Mouse (Mus musculus): ENCODE data around the gene Serp2. TPM values are rescaled to one million over a fixed set of nuclear protein-coding genes. Genes with fewer than 3 reads are reported as not detected.

Serp2 gene
- polyA plus RNA-seq, 1 experiment from 2014 or later, result 24.4 TPM

- Histone ChIP-seq H3K27ac (ENCODE audit: low read depth, low read length) (no peak overlapping the region), H3K4me2 (no peak overlapping the region), H3K36me3 (ENCODE audit: control insufficient read depth, insufficient read depth, low read length) (no peaks in the 10 kb centered on the region), H3K4me3 (ENCODE audit: low read depth, low read length) (no peak overlapping the region), H3K9ac (ENCODE audit: low read depth, low read length) (no peak overlapping the region), H3K4me1 (ENCODE audit: control insufficient read depth, insufficient read depth, low read length) (no peaks in the 10 kb centered on the region), H3K9me3 (replicated peaks; ENCODE audit: control insufficient read depth, low read length) (no peaks in the 10 kb centered on the region), H3K27me3 (ENCODE audit: control insufficient read depth, insufficient read depth, low read length) (no peaks in the 10 kb centered on the region)
- ATAC-seq (replicated peaks; ENCODE audit: insufficient number of reproducible peaks, low FRiP score, low TSS enrichment), result no peak
- 57% methylated on average over 7 of the region's 7 CpGs for WGBS (ENCODE audit: insufficient replicate concordance)
Observed at GRCm38 (mm10) chr14:76583985-76584384, 27.3 kb upstream of the Serp2 start.

GRCm38 (mm10) chr14:76581974-76582922 is 25.6 kb upstream of the Serp2 start:
- H3K36me3 ChIP-seq (ENCODE audit: control insufficient read depth, insufficient read depth, low read length), result no peaks in the 10 kb centered on the region
- no peak overlapping the region for H3K4me3 ChIP-seq (ENCODE audit: low read depth, low read length)
- H3K4me1 ChIP-seq (ENCODE audit: control insufficient read depth, insufficient read depth, low read length), result no peaks in the 10 kb centered on the region
- H3K27me3 ChIP-seq (ENCODE audit: control insufficient read depth, insufficient read depth, low read length), result no peaks in the 10 kb centered on the region
- no peak overlapping the region for H3K4me2 ChIP-seq
- H3K27ac ChIP-seq (ENCODE audit: low read depth, low read length), result no peak overlapping the region
- ATAC-seq (replicated peaks; ENCODE audit: insufficient number of reproducible peaks, low FRiP score, low TSS enrichment), result no peak
- no peak overlapping the region for H3K9ac ChIP-seq (ENCODE audit: low read depth, low read length)
- WGBS (ENCODE audit: insufficient replicate concordance), result 73% methylated on average over 6 of the region's 6 CpGs
- H3K9me3 ChIP-seq (replicated peaks; ENCODE audit: control insufficient read depth, low read length), result no peaks in the 10 kb centered on the region

DNA sequence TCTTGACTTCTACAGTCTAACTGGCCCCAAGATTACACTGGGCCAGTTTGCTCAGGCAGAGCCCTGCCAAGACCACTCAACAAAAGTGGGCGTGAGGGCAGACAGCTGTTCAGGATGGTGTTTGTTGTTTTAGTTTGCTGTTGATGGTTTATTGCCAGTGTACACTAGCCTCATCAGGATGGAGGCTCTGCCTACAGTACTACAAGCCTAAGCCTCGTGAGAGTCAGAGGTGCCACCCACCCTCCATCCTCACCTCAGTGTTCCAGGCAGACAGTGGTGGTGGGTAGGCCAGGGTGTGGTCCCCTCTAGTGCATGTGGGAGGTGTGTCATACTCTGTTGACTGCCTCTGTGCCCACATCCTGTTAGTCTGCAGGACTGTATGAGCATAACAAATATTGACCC is 23.0 kb upstream of the Serp2 start:
- no peaks in the 10 kb centered on the region for H3K4me1 ChIP-seq (ENCODE audit: control insufficient read depth, insufficient read depth, low read length)
- no peaks in the 10 kb centered on the region for H3K27me3 ChIP-seq (ENCODE audit: control insufficient read depth, insufficient read depth, low read length)
- no peak overlapping the region for H3K9ac ChIP-seq (ENCODE audit: low read depth, low read length)
- no peak overlapping the region for H3K4me3 ChIP-seq (ENCODE audit: low read depth, low read length)
- H3K9me3 ChIP-seq (replicated peaks; ENCODE audit: control insufficient read depth, low read length), result no peaks in the 10 kb centered on the region
- no peak overlapping the region for H3K27ac ChIP-seq (ENCODE audit: low read depth, low read length)
- WGBS (ENCODE audit: insufficient replicate concordance), result 75% methylated on average over 2 of the region's 2 CpGs
- ATAC-seq (replicated peaks; ENCODE audit: insufficient number of reproducible peaks, low FRiP score, low TSS enrichment), result no peak
- no peak overlapping the region for H3K4me2 ChIP-seq
- H3K36me3 ChIP-seq (ENCODE audit: control insufficient read depth, insufficient read depth, low read length), result no peaks in the 10 kb centered on the region

- Histone ChIP-seq H3K27me3 (ENCODE audit: control insufficient read depth, insufficient read depth, low read length) (no peaks in the 10 kb centered on the region), H3K27ac (ENCODE audit: low read depth, low read length) (no peak overlapping the region), H3K4me1 (ENCODE audit: control insufficient read depth, insufficient read depth, low read length) (no peaks in the 10 kb centered on the region), H3K9me3 (replicated peaks; ENCODE audit: control insufficient read depth, low read length) (no peaks in the 10 kb centered on the region), H3K9ac (ENCODE audit: low read depth, low read length) (no peak overlapping the region), H3K4me2 (no peak overlapping the region), H3K36me3 (ENCODE audit: control insufficient read depth, insufficient read depth, low read length) (no peaks in the 10 kb centered on the region), H3K4me3 (ENCODE audit: low read depth, low read length) (no peak overlapping the region)
- ATAC-seq (replicated peaks; ENCODE audit: insufficient number of reproducible peaks, low FRiP score, low TSS enrichment), result no peak
- WGBS (ENCODE audit: insufficient replicate concordance), result 67% methylated on average over 2 of the region's 2 CpGs
Observed at GRCm38 (mm10) chr14:76577840-76578239, 21.2 kb upstream of the Serp2 start.

DNA sequence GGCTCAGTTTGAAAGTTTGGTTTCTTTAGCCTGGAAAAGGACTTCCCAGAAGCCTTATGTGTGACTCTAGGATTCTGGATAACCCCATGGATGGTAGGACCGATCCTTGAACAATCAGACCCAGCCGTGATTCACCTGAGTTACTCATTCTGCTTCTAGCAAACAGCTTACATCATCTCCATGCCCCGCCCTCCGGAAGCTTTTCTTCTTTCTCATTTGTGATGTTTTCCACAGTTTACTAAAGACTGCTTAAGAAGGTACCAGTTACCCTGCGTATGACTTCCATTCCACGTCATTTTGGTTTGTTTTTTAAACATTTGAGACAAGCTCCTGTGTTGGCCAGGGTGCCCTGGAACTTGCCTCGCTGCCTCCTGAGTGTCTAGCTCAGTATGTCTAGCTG is 13.6 kb upstream of the Serp2 start:
- no peak for ATAC-seq (replicated peaks; ENCODE audit: insufficient number of reproducible peaks, low FRiP score, low TSS enrichment)
- no peaks in the 10 kb centered on the region for H3K9me3 ChIP-seq (replicated peaks; ENCODE audit: control insufficient read depth, low read length)
- H3K4me3 ChIP-seq (ENCODE audit: low read depth, low read length), result no peak overlapping the region
- peaks cover 5% of the 10 kb centered on the region; the same call in 1 of the 2 replicates for H3K4me1 ChIP-seq (ENCODE audit: control insufficient read depth, insufficient read depth, low read length)
- WGBS (ENCODE audit: insufficient replicate concordance), result 85% methylated on average over 7 of the region's 7 CpGs
- H3K9ac ChIP-seq (ENCODE audit: low read depth, low read length), result no peak overlapping the region
- H3K27me3 ChIP-seq (ENCODE audit: control insufficient read depth, insufficient read depth, low read length), result no peaks in the 10 kb centered on the region
- H3K36me3 ChIP-seq (ENCODE audit: control insufficient read depth, insufficient read depth, low read length), result no peaks in the 10 kb centered on the region
- no peak overlapping the region for H3K4me2 ChIP-seq
- H3K27ac ChIP-seq (ENCODE audit: low read depth, low read length), result no peak overlapping the region

GRCm38 (mm10) chr14:76569271-76569961 is 12.7 kb upstream of the Serp2 start:
- Histone ChIP-seq H3K27me3 (ENCODE audit: control insufficient read depth, insufficient read depth, low read length) (no peaks in the 10 kb centered on the region), H3K27ac (ENCODE audit: low read depth, low read length) (peak overlapping the region; percentile 46), H3K4me3 (ENCODE audit: low read depth, low read length) (no peak overlapping the region), H3K9ac (ENCODE audit: low read depth, low read length) (no peak overlapping the region), H3K4me2 (0 out of 2 replicates have a peak overlapping the region, but pooled peaks have one; percentile 6), H3K9me3 (replicated peaks; ENCODE audit: control insufficient read depth, low read length) (no peaks in the 10 kb centered on the region), H3K4me1 (ENCODE audit: control insufficient read depth, insufficient read depth, low read length) (peaks cover 5% of the 10 kb centered on the region; the same call in 1 of the 2 replicates), H3K36me3 (ENCODE audit: control insufficient read depth, insufficient read depth, low read length) (no peaks in the 10 kb centered on the region)
- 24% methylated on average over 9 of the region's 9 CpGs for WGBS (ENCODE audit: insufficient replicate concordance)
- ATAC-seq (replicated peaks; ENCODE audit: insufficient number of reproducible peaks, low FRiP score, low TSS enrichment), result peak; percentile 46; the same call in 1 of the 2 replicates

GRCm38 (mm10) chr14:76568548-76568947 is 11.9 kb upstream of the Serp2 start:
- Histone ChIP-seq H3K4me3 (ENCODE audit: low read depth, low read length) (no peak overlapping the region), H3K4me2 (no peak overlapping the region), H3K36me3 (ENCODE audit: control insufficient read depth, insufficient read depth, low read length) (no peaks in the 10 kb centered on the region), H3K9ac (ENCODE audit: low read depth, low read length) (no peak overlapping the region), H3K9me3 (replicated peaks; ENCODE audit: control insufficient read depth, low read length) (no peaks in the 10 kb centered on the region), H3K27ac (ENCODE audit: low read depth, low read length) (0 out of 2 replicates have a peak overlapping the region, but pooled peaks have one; percentile 46), H3K27me3 (ENCODE audit: control insufficient read depth, insufficient read depth, low read length) (no peaks in the 10 kb centered on the region), H3K4me1 (ENCODE audit: control insufficient read depth, insufficient read depth, low read length) (peaks cover 5% of the 10 kb centered on the region; the same call in 1 of the 2 replicates)
- WGBS (ENCODE audit: insufficient replicate concordance), result 69% methylated on average over 9 of the region's 9 CpGs
- no peak for ATAC-seq (replicated peaks; ENCODE audit: insufficient number of reproducible peaks, low FRiP score, low TSS enrichment)

DNA sequence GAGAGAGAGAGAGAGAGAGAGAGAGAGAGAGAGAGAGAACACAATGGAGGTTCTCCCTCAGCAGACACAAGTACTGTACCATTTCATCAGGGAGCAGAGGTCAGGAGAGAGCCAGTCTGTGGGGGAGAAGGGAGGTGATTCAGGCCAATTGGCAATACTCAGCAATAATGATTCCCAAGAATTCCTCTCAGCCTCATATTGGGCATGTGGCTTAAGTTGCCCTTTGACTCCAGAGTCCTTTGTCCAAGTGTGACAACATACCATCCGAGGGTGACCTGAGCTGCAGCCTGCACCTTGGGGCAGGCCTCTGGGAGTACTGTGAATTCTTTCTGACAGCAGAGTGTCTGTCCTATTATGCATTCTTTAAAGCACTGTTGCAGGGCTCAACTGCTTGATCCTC is 10.6 kb upstream of the Serp2 start:
- no peaks in the 10 kb centered on the region for H3K27me3 ChIP-seq (ENCODE audit: control insufficient read depth, insufficient read depth, low read length)
- no peak overlapping the region for H3K4me3 ChIP-seq (ENCODE audit: low read depth, low read length)
- no peak overlapping the region for H3K4me2 ChIP-seq
- H3K9me3 ChIP-seq (replicated peaks; ENCODE audit: control insufficient read depth, low read length), result no peaks in the 10 kb centered on the region
- 63% methylated on average over 1 of the region's 1 CpGs for WGBS (ENCODE audit: insufficient replicate concordance)
- no peak overlapping the region for H3K27ac ChIP-seq (ENCODE audit: low read depth, low read length)
- no peaks in the 10 kb centered on the region for H3K36me3 ChIP-seq (ENCODE audit: control insufficient read depth, insufficient read depth, low read length)
- peaks cover 5% of the 10 kb centered on the region; the same call in 1 of the 2 replicates for H3K4me1 ChIP-seq (ENCODE audit: control insufficient read depth, insufficient read depth, low read length)
- no peak for ATAC-seq (replicated peaks; ENCODE audit: insufficient number of reproducible peaks, low FRiP score, low TSS enrichment)
- no peak overlapping the region for H3K9ac ChIP-seq (ENCODE audit: low read depth, low read length)

All from heart, embryonic 11.5 days (tissue).